Mouse (Mus musculus) stomach, embryonic 14.5 days (tissue): ENCODE results near the gene Ube2u. TPM values are rescaled to one million over a fixed set of nuclear protein-coding genes. Genes with fewer than 3 reads are reported as not detected.
"Not testable (repeated sequence)": the region's sequence is repeated elsewhere in the genome, so short reads cannot be mapped to it uniquely, and the experiment has no call there.

Experiments
- ATAC-seq: fragments of 200-750 bp; cut with Nextera tagmentation; 2 replicates; pipeline ENCODE4 v1.8.0; 2017; ENCODE audit warnings: low read depth, moderate TSS enrichment; ENCODE audit not compliant: insufficient number of reproducible peaks, insufficient read depth, low FRiP score
- H3K27ac ChIP-seq: fragments of 300-500 bp; sonication (generic); 2 replicates; pipeline ENCODE4 v1.5.1; 2014; ENCODE audit warnings: mild to moderate bottlenecking, low read length, moderate library complexity, mixed read lengths
- H3K27me3 ChIP-seq: fragments of 300-500 bp; sonication (generic); 2 replicates; pipeline ENCODE4 v1.6.1; 2014; ENCODE audit warnings: low read length, control low read depth, mixed read lengths; ENCODE audit not compliant: control insufficient read depth, insufficient read depth
- H3K36me3 ChIP-seq: fragments of 300-500 bp; sonication (generic); 2 replicates; pipeline ENCODE4 v1.6.1; 2014; ENCODE audit warnings: mild to moderate bottlenecking, control low read depth, low read length, moderate library complexity, mixed read lengths; ENCODE audit not compliant: control insufficient read depth, insufficient read depth
- H3K4me1 ChIP-seq: fragments of 300-500 bp; sonication (generic); 2 replicates; pipeline ENCODE4 v1.6.1; 2014; ENCODE audit warnings: low read length, control low read depth, mixed read lengths; ENCODE audit not compliant: control insufficient read depth, insufficient read depth
- H3K4me2 ChIP-seq: fragments of 300-500 bp; sonication (generic); replicated peaks from 2 replicates; pipeline ENCODE4 v1.6.1; 2014; ENCODE audit warnings: low read depth, low read length, control low read depth
- H3K4me3 ChIP-seq: fragments of 300-500 bp; sonication (generic); 2 replicates; pipeline ENCODE4 v1.5.1; 2014; ENCODE audit warnings: low read depth, low read length, control low read depth
- H3K9ac ChIP-seq: fragments of 300-500 bp; sonication (generic); replicated peaks from 2 replicates; pipeline ENCODE4 v1.6.1; 2014; ENCODE audit warnings: low read depth, mild to moderate bottlenecking, control low read depth, low read length, moderate library complexity, mixed read lengths
- H3K9me3 ChIP-seq: fragments of 300-500 bp; sonication (generic); 2 replicates; pipeline ENCODE4 v1.6.1; 2016; ENCODE audit warnings: low read depth, low read length, control low read depth; ENCODE audit not compliant: control insufficient read depth
- WGBS: fragments of 180-500 bp; shearing (Covaris S2); extraction: QIAGEN DNeasy Blood & Tissue Kit; methylation state at CpG from one replicate; pipeline ENCODE4 v1.1.7; 2014; 5-methylcytosine and 5-hydroxymethylcytosine counted together
- polyA plus RNA-seq: library from polyadenylated mRNA; unstranded; fragments of >200 nt; fragmentation: Nextera tagmentation; extraction: Ambion mirVana; gene quantifications from 2 replicates; pipeline ENCODE4 v1.2.1, GENCODE M21; 2014

Ube2u gene
- polyA plus RNA-seq, 1 experiment from 2014 or later = 0.26 TPM

- WGBS = 92% methylated on average over 1 of the region's 1 CpGs
- H3K9ac ChIP-seq = no peak overlapping the region
Observed at GRCm38 (mm10) chr4:100496521-100496920, 17.9 kb downstream of the Ube2u start.

GRCm38 (mm10) chr4:100498192-100498591 is 19.5 kb downstream of the Ube2u start:
- Histone ChIP-seq H3K36me3 (no peaks in the 10 kb centered on the region), H3K4me2 (no peak overlapping the region), H3K27ac (no peak overlapping the region), H3K4me1 (no peaks in the 10 kb centered on the region), H3K27me3 (no peaks in the 10 kb centered on the region), H3K4me3 (no peak overlapping the region), H3K9me3 (no peaks in the 10 kb centered on the region), H3K9ac (no peak overlapping the region)
- WGBS = 63% methylated on average over 6 of the region's 6 CpGs
- no peak for ATAC-seq

More at GRCm38 (mm10) chr4:100496521-100496920, 17.9 kb downstream of the Ube2u start:
- H3K9me3 ChIP-seq = no peaks in the 10 kb centered on the region
- no peak overlapping the region for H3K4me3 ChIP-seq
- H3K27me3 ChIP-seq = no peaks in the 10 kb centered on the region
- ATAC-seq = no peak
- H3K36me3 ChIP-seq = no peaks in the 10 kb centered on the region
- no peaks in the 10 kb centered on the region for H3K4me1 ChIP-seq
- no peak overlapping the region for H3K4me2 ChIP-seq
- no peak overlapping the region for H3K27ac ChIP-seq

DNA sequence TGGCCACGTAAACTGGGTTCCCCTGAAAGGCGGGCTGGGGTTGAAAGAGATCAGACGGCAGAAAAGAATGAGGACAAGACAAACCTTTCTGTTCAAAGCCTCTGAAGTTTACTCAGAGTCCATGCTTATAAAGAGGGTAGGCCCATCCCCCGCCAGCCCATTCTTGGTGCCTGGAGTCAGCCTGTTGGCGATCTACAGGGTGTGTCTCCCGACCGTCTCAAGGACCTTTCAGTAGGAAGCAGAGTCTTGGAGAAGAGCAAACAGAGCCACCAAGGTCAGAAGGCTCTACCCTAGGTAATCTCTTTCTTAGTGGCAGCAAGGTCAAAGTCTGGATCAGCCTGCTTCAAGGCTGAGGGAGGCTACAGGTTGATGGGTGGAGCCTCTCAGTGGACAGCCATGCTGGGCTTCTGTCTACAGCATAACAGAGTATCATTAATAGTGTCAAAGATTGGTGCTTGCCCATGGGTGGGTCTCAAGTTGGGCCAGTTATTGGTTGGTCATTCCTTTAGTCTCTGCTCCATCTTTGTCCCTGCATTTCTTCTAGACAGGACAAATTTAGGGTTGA is 20.5 kb downstream of the Ube2u start:
- H3K9ac ChIP-seq, H3K27me3 ChIP-seq, H3K36me3 ChIP-seq, ATAC-seq, H3K9me3 ChIP-seq, H3K4me1 ChIP-seq, H3K4me2 ChIP-seq, H3K4me3 ChIP-seq, H3K27ac ChIP-seq: not testable (repeated sequence)
- 76% methylated on average over 7 of the region's 7 CpGs for WGBS

GRCm38 (mm10) chr4:100503337-100503736 is 24.7 kb downstream of the Ube2u start:
- H3K4me1 ChIP-seq = no peaks in the 10 kb centered on the region
- H3K4me3 ChIP-seq = no peak overlapping the region
- no peaks in the 10 kb centered on the region for H3K36me3 ChIP-seq
- H3K27me3 ChIP-seq = no peaks in the 10 kb centered on the region
- ATAC-seq = no peak
- H3K4me2 ChIP-seq = no peak overlapping the region
- 81% methylated on average over 2 of the region's 2 CpGs for WGBS
- no peak overlapping the region for H3K27ac ChIP-seq
- no peak overlapping the region for H3K9ac ChIP-seq
- no peaks in the 10 kb centered on the region for H3K9me3 ChIP-seq

GRCm38 (mm10) chr4:100517646-100518045 is 39.0 kb downstream of the Ube2u start:
- Histone ChIP-seq H3K27ac (no peak overlapping the region), H3K4me1 (no peaks in the 10 kb centered on the region), H3K27me3 (no peaks in the 10 kb centered on the region), H3K9me3 (no peaks in the 10 kb centered on the region), H3K36me3 (no peaks in the 10 kb centered on the region), H3K4me3 (no peak overlapping the region), H3K9ac (no peak overlapping the region), H3K4me2 (no peak overlapping the region)
- no peak for ATAC-seq
- 67% methylated on average over 2 of the region's 2 CpGs for WGBS

DNA sequence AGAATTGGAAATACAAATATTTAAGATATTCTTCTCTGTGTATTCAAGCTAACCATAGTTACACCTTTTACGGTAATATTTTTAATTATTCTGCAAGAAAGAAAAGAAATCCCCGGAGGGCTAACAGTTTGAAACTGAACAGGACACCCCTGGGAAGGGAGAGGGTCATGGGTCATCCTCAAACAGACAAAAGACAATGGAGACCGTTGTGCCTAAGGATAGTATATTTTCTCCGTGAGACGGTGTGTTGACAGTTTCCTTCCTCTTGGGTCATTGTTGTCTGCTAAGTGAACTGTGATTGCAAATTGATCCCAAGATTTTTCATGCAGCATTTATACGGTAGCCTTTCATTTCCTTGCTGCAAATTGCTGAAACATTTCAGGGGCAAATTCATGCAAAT is 43.9 kb downstream of the Ube2u start:
- no peak overlapping the region for H3K9ac ChIP-seq
- H3K36me3 ChIP-seq = no peaks in the 10 kb centered on the region
- H3K27ac ChIP-seq = no peak overlapping the region
- no peaks in the 10 kb centered on the region for H3K27me3 ChIP-seq
- WGBS = 33% methylated on average over 6 of the region's 6 CpGs
- no peaks in the 10 kb centered on the region for H3K9me3 ChIP-seq
- ATAC-seq = no peak
- H3K4me1 ChIP-seq = 0 out of 2 replicates have a peak, but pooled peaks cover 3% of the 10 kb centered on the region
- H3K4me3 ChIP-seq = no peak overlapping the region
- H3K4me2 ChIP-seq = no peak overlapping the region

GRCm38 (mm10) chr4:100524741-100525140 is 46.1 kb downstream of the Ube2u start:
- Histone ChIP-seq H3K27ac (no peak overlapping the region), H3K9me3 (no peaks in the 10 kb centered on the region), H3K4me3 (no peak overlapping the region), H3K36me3 (no peaks in the 10 kb centered on the region), H3K9ac (no peak overlapping the region), H3K4me2 (no peak overlapping the region), H3K4me1 (0 out of 2 replicates have a peak, but pooled peaks cover 3% of the 10 kb centered on the region), H3K27me3 (no peaks in the 10 kb centered on the region)
- no peak for ATAC-seq
- 51% methylated on average over 4 of the region's 4 CpGs for WGBS

DNA sequence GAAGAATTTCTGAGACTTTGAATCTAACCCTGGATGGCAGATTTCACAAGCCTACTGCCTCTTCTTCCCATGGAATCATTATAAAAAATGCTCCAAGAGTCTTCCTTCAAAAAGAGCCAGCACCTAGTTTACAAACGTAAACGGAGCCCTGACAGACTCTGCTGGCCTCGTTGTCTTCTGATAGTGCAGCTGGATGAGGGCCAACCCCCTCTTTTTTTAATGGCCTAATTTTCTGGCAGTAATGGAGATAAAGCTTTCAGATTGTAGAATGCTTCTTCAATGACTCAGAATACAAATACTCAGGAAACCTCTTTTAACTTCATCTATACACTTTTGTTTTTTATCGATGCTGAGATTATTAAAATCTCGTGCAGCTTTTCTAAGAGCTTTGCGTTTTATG is 47.6 kb downstream of the Ube2u start:
- Histone ChIP-seq H3K4me1 (0 out of 2 replicates have a peak, but pooled peaks cover 3% of the 10 kb centered on the region), H3K4me2 (no peak overlapping the region), H3K36me3 (no peaks in the 10 kb centered on the region), H3K9ac (no peak overlapping the region), H3K27me3 (no peaks in the 10 kb centered on the region), H3K9me3 (no peaks in the 10 kb centered on the region), H3K27ac (no peak overlapping the region), H3K4me3 (no peak overlapping the region)
- ATAC-seq = no peak
- WGBS = 42% methylated on average over 6 of the region's 6 CpGs

GRCm38 (mm10) chr4:100527086-100527485 is 48.4 kb downstream of the Ube2u start:
- H3K9ac ChIP-seq = no peak overlapping the region
- H3K4me3 ChIP-seq = no peak overlapping the region
- 0 out of 2 replicates have a peak, but pooled peaks cover 3% of the 10 kb centered on the region for H3K4me1 ChIP-seq
- no peaks in the 10 kb centered on the region for H3K36me3 ChIP-seq
- peak; percentile 10; the same call in 1 of the 2 replicates for ATAC-seq
- H3K27ac ChIP-seq = peak overlapping the region; percentile 29; the same call in 1 of the 2 replicates
- H3K9me3 ChIP-seq = no peaks in the 10 kb centered on the region
- H3K4me2 ChIP-seq = peak overlapping the region; percentile 46
- WGBS = 10% methylated on average over 3 of the region's 3 CpGs
- no peaks in the 10 kb centered on the region for H3K27me3 ChIP-seq
